Mouse (Mus musculus): ENCODE results near the gene Zbtb41. TPM values are rescaled to one million over a fixed set of nuclear protein-coding genes. Genes with fewer than 3 reads are reported as not detected.
A peak's percentile ranks its signal among the peaks of the same experiment; 100 is the strongest.
"Not testable (repeated sequence)": the region's sequence is repeated elsewhere in the genome, so short reads cannot be mapped to it uniquely, and the experiment has no call there.

Zbtb41 gene
- polyA plus RNA-seq, 1 experiment from 2014 or later: 20.9 TPM

- Histone ChIP-seq H3K27me3 (ENCODE audit: control insufficient read depth, insufficient read depth, low read depth, low read length) (no peaks in the 10 kb centered on the region), H3K36me3 (ENCODE audit: control insufficient read depth, insufficient read depth, low read length) (no peaks in the 10 kb centered on the region), H3K4me1 (ENCODE audit: control insufficient read depth, insufficient read depth, low read length) (no peaks in the 10 kb centered on the region), H3K9ac (ENCODE audit: low read depth, low read length) (no peak overlapping the region), H3K27ac (ENCODE audit: low read length) (no peak overlapping the region), H3K9me3 (replicated peaks; ENCODE audit: control insufficient read depth, low read length, poor library complexity, severe bottlenecking) (no peaks in the 10 kb centered on the region), H3K4me3 (ENCODE audit: low read depth, low read length) (no peak overlapping the region), H3K4me2 (ENCODE audit: low read length) (no peak overlapping the region)
- WGBS: 58% methylated on average over 5 of the region's 5 CpGs
- no peak for ATAC-seq
Observed at GRCm38 (mm10) chr1:139407701-139408100, 14.4 kb upstream of the Zbtb41 start.

- not testable (repeated sequence) for H3K4me2 ChIP-seq (ENCODE audit: low read length); H3K9ac ChIP-seq (ENCODE audit: low read depth, low read length); H3K4me3 ChIP-seq (ENCODE audit: low read depth, low read length); H3K27ac ChIP-seq (ENCODE audit: low read length); ATAC-seq; H3K4me1 ChIP-seq (ENCODE audit: control insufficient read depth, insufficient read depth, low read length); H3K36me3 ChIP-seq (ENCODE audit: control insufficient read depth, insufficient read depth, low read length); H3K9me3 ChIP-seq (replicated peaks; ENCODE audit: control insufficient read depth, low read length, poor library complexity, severe bottlenecking); H3K27me3 ChIP-seq (ENCODE audit: control insufficient read depth, insufficient read depth, low read depth, low read length)
- 80% methylated on average over 2 of the region's 2 CpGs for WGBS
Observed at GRCm38 (mm10) chr1:139412365-139412764, 9.7 kb upstream of the Zbtb41 start.

GRCm38 (mm10) chr1:139413465-139413864 lies 8.6 kb upstream of the Zbtb41 start:
- H3K4me1 ChIP-seq (ENCODE audit: control insufficient read depth, insufficient read depth, low read length): no peaks in the 10 kb centered on the region
- no peak overlapping the region for H3K9ac ChIP-seq (ENCODE audit: low read depth, low read length)
- WGBS: 87% methylated on average over 3 of the region's 3 CpGs
- H3K9me3 ChIP-seq (replicated peaks; ENCODE audit: control insufficient read depth, low read length, poor library complexity, severe bottlenecking): no peaks in the 10 kb centered on the region
- H3K27ac ChIP-seq (ENCODE audit: low read length): no peak overlapping the region
- ATAC-seq: no peak
- H3K36me3 ChIP-seq (ENCODE audit: control insufficient read depth, insufficient read depth, low read length): no peaks in the 10 kb centered on the region
- H3K4me3 ChIP-seq (ENCODE audit: low read depth, low read length): no peak overlapping the region
- no peak overlapping the region for H3K4me2 ChIP-seq (ENCODE audit: low read length)
- no peaks in the 10 kb centered on the region for H3K27me3 ChIP-seq (ENCODE audit: control insufficient read depth, insufficient read depth, low read depth, low read length)

- Histone ChIP-seq H3K4me3 (ENCODE audit: low read depth, low read length) (peak overlapping the region; percentile 68), H3K36me3 (ENCODE audit: control insufficient read depth, insufficient read depth, low read length) (no peaks in the 10 kb centered on the region), H3K9me3 (replicated peaks; ENCODE audit: control insufficient read depth, low read length, poor library complexity, severe bottlenecking) (no peaks in the 10 kb centered on the region), H3K4me1 (ENCODE audit: control insufficient read depth, insufficient read depth, low read length) (peaks cover 30% of the 10 kb centered on the region), H3K4me2 (ENCODE audit: low read length) (peak overlapping the region; percentile 67), H3K27me3 (ENCODE audit: control insufficient read depth, insufficient read depth, low read depth, low read length) (no peaks in the 10 kb centered on the region), H3K9ac (ENCODE audit: low read depth, low read length) (peak overlapping the region; percentile 87), H3K27ac (ENCODE audit: low read length) (peak overlapping the region; percentile 87)
- 3% methylated on average over 8 of the region's 8 CpGs for WGBS
- peak; percentile 24; the same call in 1 of the 2 replicates for ATAC-seq
Observed at GRCm38 (mm10) chr1:139421521-139421874, 590 bp upstream of the Zbtb41 start.

- Histone ChIP-seq H3K9ac (ENCODE audit: low read depth, low read length) (peak overlapping the region; percentile 87), H3K4me1 (ENCODE audit: control insufficient read depth, insufficient read depth, low read length) (peaks cover 38% of the 10 kb centered on the region), H3K27ac (ENCODE audit: low read length) (peak overlapping the region; percentile 87), H3K27me3 (ENCODE audit: control insufficient read depth, insufficient read depth, low read depth, low read length) (no peaks in the 10 kb centered on the region), H3K4me2 (ENCODE audit: low read length) (peak overlapping the region; percentile 47), H3K4me3 (ENCODE audit: low read depth, low read length) (peak overlapping the region; percentile 68), H3K9me3 (replicated peaks; ENCODE audit: control insufficient read depth, low read length, poor library complexity, severe bottlenecking) (no peaks in the 10 kb centered on the region), H3K36me3 (ENCODE audit: control insufficient read depth, insufficient read depth, low read length) (no peaks in the 10 kb centered on the region)
- 13% methylated on average over 10 of the region's 10 CpGs for WGBS
- no peak for ATAC-seq
Observed at GRCm38 (mm10) chr1:139422941-139423340, 853 bp downstream of the Zbtb41 start.

GRCm38 (mm10) chr1:139423931-139424330 lies 1.8 kb downstream of the Zbtb41 start:
- Histone ChIP-seq H3K36me3 (ENCODE audit: control insufficient read depth, insufficient read depth, low read length) (peaks cover under 1% of the 10 kb centered on the region; the same call in 1 of the 2 replicates), H3K27me3 (ENCODE audit: control insufficient read depth, insufficient read depth, low read depth, low read length) (no peaks in the 10 kb centered on the region), H3K4me3 (ENCODE audit: low read depth, low read length) (peak overlapping the region; percentile 68), H3K27ac (ENCODE audit: low read length) (no peak overlapping the region), H3K9ac (ENCODE audit: low read depth, low read length) (peak overlapping the region; percentile 58), H3K4me1 (ENCODE audit: control insufficient read depth, insufficient read depth, low read length) (peaks cover 39% of the 10 kb centered on the region), H3K4me2 (ENCODE audit: low read length) (peak overlapping the region; percentile 47), H3K9me3 (replicated peaks; ENCODE audit: control insufficient read depth, low read length, poor library complexity, severe bottlenecking) (no peaks in the 10 kb centered on the region)
- WGBS: 56% methylated on average over 10 of the region's 10 CpGs
- no peak for ATAC-seq

- 25% methylated on average over 3 of the region's 3 CpGs for WGBS
- no peak for ATAC-seq
Observed at GRCm38 (mm10) chr1:139425006-139425405, 2.9 kb downstream of the Zbtb41 start.

GRCm38 (mm10) chr1:139438373-139438772 lies 16.3 kb downstream of the Zbtb41 start:
- H3K4me3 ChIP-seq (ENCODE audit: low read depth, low read length): no peak overlapping the region
- no peaks in the 10 kb centered on the region for H3K4me1 ChIP-seq (ENCODE audit: control insufficient read depth, insufficient read depth, low read length)
- no peak overlapping the region for H3K9ac ChIP-seq (ENCODE audit: low read depth, low read length)
- peaks cover 13% of the 10 kb centered on the region for H3K36me3 ChIP-seq (ENCODE audit: control insufficient read depth, insufficient read depth, low read length)
- H3K27me3 ChIP-seq (ENCODE audit: control insufficient read depth, insufficient read depth, low read depth, low read length): no peaks in the 10 kb centered on the region
- ATAC-seq: peak; percentile 84
- no peak overlapping the region for H3K27ac ChIP-seq (ENCODE audit: low read length)
- no peak overlapping the region for H3K4me2 ChIP-seq (ENCODE audit: low read length)
- H3K9me3 ChIP-seq (replicated peaks; ENCODE audit: control insufficient read depth, low read length, poor library complexity, severe bottlenecking): no peaks in the 10 kb centered on the region

More at GRCm38 (mm10) chr1:139425006-139425405, 2.9 kb downstream of the Zbtb41 start:
- peak overlapping the region; percentile 34 for H3K4me3 ChIP-seq (ENCODE audit: low read depth, low read length)
- peaks cover 39% of the 10 kb centered on the region for H3K4me1 ChIP-seq (ENCODE audit: control insufficient read depth, insufficient read depth, low read length)
- peak overlapping the region; percentile 86 for H3K4me2 ChIP-seq (ENCODE audit: low read length)
- no peak overlapping the region for H3K27ac ChIP-seq (ENCODE audit: low read length)
- no peaks in the 10 kb centered on the region for H3K27me3 ChIP-seq (ENCODE audit: control insufficient read depth, insufficient read depth, low read depth, low read length)
- no peaks in the 10 kb centered on the region for H3K9me3 ChIP-seq (replicated peaks; ENCODE audit: control insufficient read depth, low read length, poor library complexity, severe bottlenecking)
- peak overlapping the region; percentile 10; the same call in 1 of the 2 replicates for H3K9ac ChIP-seq (ENCODE audit: low read depth, low read length)
- peaks cover 9% of the 10 kb centered on the region; the same call in 1 of the 2 replicates for H3K36me3 ChIP-seq (ENCODE audit: control insufficient read depth, insufficient read depth, low read length)

- not testable (repeated sequence) for H3K9me3 ChIP-seq (replicated peaks; ENCODE audit: control insufficient read depth, low read length, poor library complexity, severe bottlenecking); H3K9ac ChIP-seq (ENCODE audit: low read depth, low read length); H3K27ac ChIP-seq (ENCODE audit: low read length); H3K27me3 ChIP-seq (ENCODE audit: control insufficient read depth, insufficient read depth, low read depth, low read length); ATAC-seq; H3K4me2 ChIP-seq (ENCODE audit: low read length); H3K4me3 ChIP-seq (ENCODE audit: low read depth, low read length); H3K4me1 ChIP-seq (ENCODE audit: control insufficient read depth, insufficient read depth, low read length)
- 88% methylated on average over 9 of the region's 9 CpGs for WGBS
- peaks cover 10% of the 10 kb centered on the region for H3K36me3 ChIP-seq (ENCODE audit: control insufficient read depth, insufficient read depth, low read length)
Observed at GRCm38 (mm10) chr1:139443103-139443502, 21.0 kb downstream of the Zbtb41 start.
